Mouse (Mus musculus) limb, embryonic 12.5 days (tissue): ENCODE data around the gene Zmiz1. TPM values are rescaled to one million over a fixed set of nuclear protein-coding genes. Genes with fewer than 3 reads are reported as not detected.
A peak's percentile ranks its signal among the peaks of the same experiment; 100 is the strongest.

ENCODE experiments used
- ATAC-seq: fragments of 200-750 bp; cut with Nextera tagmentation; 2 replicates; pipeline ENCODE4 v1.8.0; 2017; ENCODE audit warnings: low read depth, moderate TSS enrichment; ENCODE audit not compliant: insufficient number of reproducible peaks, insufficient read depth, low FRiP score, low TSS enrichment
- H3K27ac ChIP-seq: fragments of 300-500 bp; sonication (generic); 2 replicates; pipeline ENCODE4 v1.5.1; 2016; ENCODE audit warnings: mild to moderate bottlenecking, moderate library complexity
- H3K27me3 ChIP-seq: fragments of 300-500 bp; sonication (generic); 2 replicates; pipeline ENCODE4 v1.6.1; 2016; ENCODE audit warnings: mild to moderate bottlenecking, moderate library complexity
- H3K36me3 ChIP-seq: fragments of 300-500 bp; sonication (generic); 2 replicates; pipeline ENCODE4 v1.6.1; 2016; ENCODE audit warnings: mild to moderate bottlenecking, moderate library complexity
- H3K4me1 ChIP-seq: fragments of 300-500 bp; sonication (generic); replicated peaks from 2 replicates; pipeline ENCODE4 v1.6.1; 2016
- H3K4me2 ChIP-seq: fragments of 300-500 bp; sonication (generic); 2 replicates; pipeline ENCODE4 v1.6.1; 2016; ENCODE audit warnings: mild to moderate bottlenecking, moderate library complexity
- H3K4me3 ChIP-seq: fragments of 300-500 bp; sonication (generic); replicated peaks from 2 replicates; pipeline ENCODE4 v1.5.1; 2016; ENCODE audit warnings: mild to moderate bottlenecking
- H3K9ac ChIP-seq: fragments of 300-500 bp; sonication (generic); replicated peaks from 2 replicates; pipeline ENCODE4 v1.6.1; 2016; ENCODE audit warnings: mild to moderate bottlenecking, moderate library complexity
- H3K9me3 ChIP-seq: fragments of 300-500 bp; sonication (generic); 2 replicates; pipeline ENCODE4 v1.6.1; 2016; ENCODE audit warnings: mild to moderate bottlenecking, moderate library complexity
- WGBS: fragments of 180-500 bp; shearing (Covaris S2); methylation state at CpG from one replicate; pipeline ENCODE4 v1.1.7; 2016; 5-methylcytosine and 5-hydroxymethylcytosine counted together
- polyA plus RNA-seq: library from polyadenylated mRNA; unstranded; fragments of >200 nt; fragmentation: Nextera tagmentation; extraction: Ambion mirVana; gene quantifications from 2 replicates; pipeline ENCODE4 v1.2.1, GENCODE M21; 2016

The Zmiz1 gene
- polyA plus RNA-seq, 1 experiment from 2014 or later = 53.4 TPM

DNA sequence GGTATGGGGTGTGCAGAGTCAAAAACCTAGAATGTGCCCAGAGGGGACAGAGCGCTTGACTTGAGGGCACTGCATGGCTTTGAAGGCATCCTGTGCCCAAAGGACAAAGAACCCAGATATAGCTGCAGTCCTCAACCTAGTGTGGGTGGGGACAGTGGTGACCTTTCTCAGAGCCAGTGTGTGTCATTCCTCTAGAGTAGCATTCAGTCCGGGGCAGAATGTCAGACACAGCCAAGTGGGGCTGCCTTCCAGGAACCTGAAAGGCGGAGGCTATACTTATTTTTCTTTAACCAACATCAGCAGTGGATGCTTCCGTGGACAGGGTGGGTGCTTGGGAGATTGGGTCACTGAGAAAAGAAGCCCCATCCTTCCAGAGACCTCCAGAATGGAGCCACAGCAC lies 103.5 kb downstream of the Zmiz1 start:
- Histone ChIP-seq H3K4me3 (no peak overlapping the region), H3K27ac (peak overlapping the region; percentile 51; the same call in 1 of the 2 replicates), H3K9me3 (no peaks in the 10 kb centered on the region), H3K36me3 (peaks cover 64% of the 10 kb centered on the region), H3K27me3 (no peaks in the 10 kb centered on the region), H3K4me1 (peaks cover 70% of the 10 kb centered on the region), H3K4me2 (no peak overlapping the region), H3K9ac (no peak overlapping the region)
- 85% methylated on average over 4 of the region's 4 CpGs for WGBS
- ATAC-seq = no peak

DNA sequence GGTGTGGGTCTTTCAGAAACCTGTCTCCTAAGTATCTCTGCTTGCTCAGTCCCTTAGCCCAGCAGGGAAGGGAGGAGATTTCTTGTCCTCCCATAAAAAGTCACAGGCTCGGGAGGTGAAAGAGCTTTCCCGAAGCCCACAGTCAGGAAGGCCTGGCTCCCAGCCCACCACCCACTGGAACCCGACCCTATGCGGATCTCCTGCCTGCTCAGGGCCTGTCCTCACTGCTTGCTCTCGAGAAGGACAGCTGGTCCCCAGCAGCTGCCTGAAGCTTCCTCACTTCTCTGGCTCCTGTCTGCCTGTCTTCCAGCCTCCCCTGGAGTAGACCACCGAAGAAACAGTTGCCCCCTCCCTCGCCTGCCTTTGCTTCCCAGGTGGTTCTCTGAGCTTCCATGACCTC lies 103.9 kb downstream of the Zmiz1 start:
- Histone ChIP-seq H3K4me2 (no peak overlapping the region), H3K36me3 (peaks cover 68% of the 10 kb centered on the region), H3K4me3 (no peak overlapping the region), H3K27me3 (no peaks in the 10 kb centered on the region), H3K9me3 (no peaks in the 10 kb centered on the region), H3K9ac (no peak overlapping the region), H3K4me1 (peaks cover 65% of the 10 kb centered on the region), H3K27ac (0 out of 2 replicates have a peak overlapping the region, but pooled peaks have one; percentile 29)
- 54% methylated on average over 7 of the region's 7 CpGs for WGBS
- no peak for ATAC-seq

DNA sequence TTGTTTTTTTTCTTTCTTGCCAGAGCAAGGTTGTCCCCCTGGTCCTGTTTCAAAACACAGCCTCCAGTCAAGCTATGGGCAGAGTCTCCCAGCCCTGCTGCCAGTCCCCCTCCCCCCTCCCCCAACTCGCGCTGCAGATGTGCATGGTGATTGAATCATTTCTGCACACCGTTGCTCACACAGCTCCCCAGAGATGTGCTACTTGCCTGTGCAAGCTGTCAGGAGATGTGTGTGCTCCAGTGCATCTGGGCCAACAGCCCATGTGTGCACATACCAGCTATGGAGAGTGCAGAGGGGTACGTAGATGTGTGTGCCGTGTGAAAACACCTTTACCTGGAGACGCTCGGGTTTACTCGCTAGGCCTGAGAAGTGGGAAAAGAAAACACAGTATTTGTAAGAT lies 105.6 kb downstream of the Zmiz1 start:
- Histone ChIP-seq H3K27me3 (no peaks in the 10 kb centered on the region), H3K9me3 (no peaks in the 10 kb centered on the region), H3K4me3 (no peak overlapping the region), H3K4me2 (no peak overlapping the region), H3K36me3 (peaks cover 65% of the 10 kb centered on the region), H3K9ac (no peak overlapping the region), H3K27ac (peak overlapping the region; percentile 73), H3K4me1 (peaks cover 60% of the 10 kb centered on the region)
- no peak for ATAC-seq
- whole genome bisulfite sequencing = 57% methylated on average over 8 of the region's 8 CpGs

DNA sequence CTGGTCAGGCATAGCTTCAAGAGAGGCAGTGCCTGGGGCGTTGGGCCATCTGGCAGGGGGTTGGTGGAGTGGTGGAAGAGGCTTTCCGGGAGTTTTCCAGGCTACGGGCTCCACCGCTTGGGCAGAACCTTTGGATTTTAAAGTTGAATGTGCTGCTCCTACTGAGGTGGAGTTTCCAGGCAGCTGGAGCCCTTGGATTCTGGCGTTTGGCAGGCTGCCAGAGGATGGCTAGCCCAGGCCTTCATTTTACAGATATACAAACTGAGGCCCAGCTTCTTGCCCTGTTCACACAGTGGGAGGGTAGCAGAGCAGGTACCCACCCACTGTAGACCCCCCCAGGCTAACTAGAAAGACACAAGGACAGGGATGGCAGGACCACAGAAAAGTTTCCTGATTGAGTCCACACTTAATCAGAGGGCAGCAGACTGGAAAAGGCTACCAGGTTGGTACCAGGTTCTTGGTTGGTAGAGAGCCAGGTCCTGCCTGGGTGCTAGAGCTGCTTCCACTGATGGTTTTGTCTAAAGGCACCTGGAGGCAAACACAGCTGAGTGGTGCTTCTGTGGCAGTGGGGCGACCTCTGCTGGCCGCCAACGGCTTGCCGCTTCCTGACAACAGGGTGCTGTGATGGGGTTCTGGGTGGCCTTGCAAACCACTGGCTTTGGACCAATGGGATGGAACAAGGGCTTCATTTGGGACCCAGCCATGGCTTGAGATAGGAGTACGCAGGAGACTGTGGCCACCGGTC lies 106.5 kb downstream of the Zmiz1 start:
- Histone ChIP-seq H3K27ac (peak overlapping the region; percentile 73), H3K9ac (0 out of 2 replicates have a peak overlapping the region, but pooled peaks have one; percentile 35), H3K4me1 (peaks cover 53% of the 10 kb centered on the region)

DNA sequence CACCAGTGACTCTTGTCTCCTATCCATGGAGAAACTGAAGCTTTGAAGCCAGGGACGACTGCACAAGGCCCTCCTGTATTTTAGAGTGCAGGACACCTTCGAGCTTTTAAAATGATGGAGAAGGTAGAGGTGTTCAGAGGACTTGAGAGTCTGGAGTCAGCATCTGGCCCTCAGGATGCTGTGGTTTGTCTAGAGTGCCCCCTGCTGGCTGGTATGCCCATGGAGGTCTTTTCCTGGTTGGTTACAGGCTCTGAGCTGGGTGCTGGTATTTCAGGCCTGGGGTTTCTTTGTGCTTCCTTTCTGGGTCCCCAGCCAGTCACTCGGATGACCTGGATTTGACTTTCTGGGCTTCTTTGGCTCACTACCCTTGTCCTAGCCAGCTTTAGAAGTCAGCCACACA lies 108.3 kb downstream of the Zmiz1 start:
- H3K36me3 ChIP-seq = peaks cover 54% of the 10 kb centered on the region
- H3K4me3 ChIP-seq = no peak overlapping the region
- H3K9me3 ChIP-seq = no peaks in the 10 kb centered on the region
- no peak overlapping the region for H3K4me2 ChIP-seq
- H3K27ac ChIP-seq = no peak overlapping the region
- WGBS = 49% methylated on average over 3 of the region's 3 CpGs
- H3K4me1 ChIP-seq = peaks cover 39% of the 10 kb centered on the region
- no peaks in the 10 kb centered on the region for H3K27me3 ChIP-seq
- no peak for ATAC-seq
- H3K9ac ChIP-seq = no peak overlapping the region

More for the DNA sequence above, 106.5 kb downstream of the Zmiz1 start:
- ATAC-seq = no peak
- H3K27me3 ChIP-seq = no peaks in the 10 kb centered on the region
- no peak overlapping the region for H3K4me3 ChIP-seq
- peaks cover 56% of the 10 kb centered on the region for H3K36me3 ChIP-seq
- no peaks in the 10 kb centered on the region for H3K9me3 ChIP-seq
- 27% methylated on average over 11 of the region's 11 CpGs for WGBS
- no peak overlapping the region for H3K4me2 ChIP-seq

DNA sequence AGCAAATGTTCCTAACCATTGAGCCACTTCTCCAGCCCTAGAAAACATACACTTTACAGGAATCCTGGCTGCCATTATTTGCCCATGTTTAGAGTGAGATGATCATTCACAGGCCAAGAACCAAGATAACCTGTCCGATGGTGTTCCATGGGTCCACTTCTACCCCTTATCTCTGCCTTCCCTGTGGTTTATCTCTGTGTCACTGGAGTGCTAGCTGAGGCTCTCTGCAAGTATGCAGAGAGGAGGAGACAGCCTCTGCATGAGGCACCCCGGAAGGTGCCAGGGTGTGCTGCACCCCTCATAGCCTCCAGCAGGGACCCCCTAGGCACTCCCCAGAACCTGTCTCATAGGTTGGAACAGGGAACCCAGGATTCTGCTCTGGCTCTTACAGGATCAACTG lies 108.9 kb downstream of the Zmiz1 start:
- ATAC-seq = no peak
- Histone ChIP-seq H3K9ac (no peak overlapping the region), H3K27ac (no peak overlapping the region), H3K36me3 (peaks cover 54% of the 10 kb centered on the region), H3K9me3 (no peaks in the 10 kb centered on the region), H3K4me1 (peaks cover 33% of the 10 kb centered on the region), H3K4me2 (no peak overlapping the region), H3K4me3 (no peak overlapping the region), H3K27me3 (no peaks in the 10 kb centered on the region)
- 97% methylated on average over 2 of the region's 2 CpGs for WGBS

DNA sequence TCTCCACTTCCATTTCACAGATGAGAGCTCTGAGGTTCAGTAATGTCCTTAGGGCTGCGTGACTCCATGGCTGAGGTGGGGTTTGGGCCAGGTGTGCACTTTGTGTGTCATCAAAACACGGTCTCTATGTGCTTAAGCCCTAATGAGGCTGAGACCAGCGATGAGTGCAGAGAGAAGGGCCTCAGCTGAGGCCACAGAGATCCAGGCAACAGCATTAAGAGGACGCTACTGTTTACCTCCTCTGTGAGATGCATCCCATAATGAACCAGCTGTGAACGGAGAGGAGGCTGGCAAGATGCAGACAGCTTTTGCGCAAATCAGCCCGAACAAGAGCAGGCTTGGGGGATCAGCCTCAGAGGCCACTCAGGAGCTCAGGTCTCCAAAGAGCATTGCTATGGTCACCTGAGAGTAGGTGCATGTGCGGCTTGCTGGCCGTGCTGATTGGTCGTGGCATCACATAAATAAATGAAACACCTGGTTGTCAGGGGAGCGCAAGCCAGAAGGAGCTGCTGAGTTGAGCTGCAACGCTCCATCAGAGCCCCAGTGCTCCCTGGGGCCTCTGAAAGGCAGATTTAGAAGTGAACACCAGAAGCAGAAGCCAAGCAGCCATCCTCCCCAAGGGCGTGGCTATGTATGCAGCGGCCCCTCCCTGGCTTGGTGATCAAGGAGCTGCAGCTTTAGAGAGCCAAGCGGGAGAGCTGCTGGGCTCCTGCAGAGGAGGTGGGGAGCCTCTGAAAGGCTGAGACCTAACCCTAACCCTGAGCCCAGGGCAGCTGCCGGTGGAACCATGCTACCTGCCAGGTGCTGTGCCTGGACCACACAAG lies 115.3 kb downstream of the Zmiz1 start:
- no peak overlapping the region for H3K9ac ChIP-seq
- peak overlapping the region; percentile 41; the same call in 1 of the 2 replicates for H3K27ac ChIP-seq
- no peaks in the 10 kb centered on the region for H3K9me3 ChIP-seq
- no peak overlapping the region for H3K4me3 ChIP-seq
- peaks cover 77% of the 10 kb centered on the region for H3K36me3 ChIP-seq
- H3K4me2 ChIP-seq = no peak overlapping the region
- no peak for ATAC-seq
- H3K27me3 ChIP-seq = no peaks in the 10 kb centered on the region
- WGBS = 44% methylated on average over 16 of the region's 16 CpGs
- peaks cover 35% of the 10 kb centered on the region for H3K4me1 ChIP-seq

DNA sequence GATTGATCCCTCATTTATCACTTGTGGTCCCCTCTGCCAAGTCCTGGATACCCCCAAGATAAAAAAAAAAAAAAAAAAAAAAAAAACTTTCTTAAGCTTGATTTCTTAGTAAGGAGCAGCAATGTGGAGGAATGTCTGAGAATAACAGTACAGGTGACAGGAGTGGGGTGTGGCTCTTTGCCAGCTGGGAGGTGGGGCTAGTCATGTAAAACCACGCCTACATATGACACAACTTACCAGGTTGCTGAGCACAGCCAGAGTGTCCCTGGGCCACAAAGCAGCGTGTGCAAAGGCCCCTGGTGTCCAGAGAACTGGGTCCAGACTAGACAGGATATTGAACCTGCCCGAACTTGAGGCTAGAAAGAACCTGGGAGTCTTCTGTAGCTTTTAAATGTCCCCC lies 117.7 kb downstream of the Zmiz1 start:
- Histone ChIP-seq H3K4me3 (no peak overlapping the region), H3K9ac (no peak overlapping the region), H3K27me3 (no peaks in the 10 kb centered on the region), H3K9me3 (no peaks in the 10 kb centered on the region), H3K4me2 (no peak overlapping the region), H3K36me3 (peaks cover 99% of the 10 kb centered on the region), H3K4me1 (peaks cover 35% of the 10 kb centered on the region), H3K27ac (no peak overlapping the region)
- 78% methylated on average over 3 of the region's 3 CpGs for WGBS
- ATAC-seq = no peak

DNA sequence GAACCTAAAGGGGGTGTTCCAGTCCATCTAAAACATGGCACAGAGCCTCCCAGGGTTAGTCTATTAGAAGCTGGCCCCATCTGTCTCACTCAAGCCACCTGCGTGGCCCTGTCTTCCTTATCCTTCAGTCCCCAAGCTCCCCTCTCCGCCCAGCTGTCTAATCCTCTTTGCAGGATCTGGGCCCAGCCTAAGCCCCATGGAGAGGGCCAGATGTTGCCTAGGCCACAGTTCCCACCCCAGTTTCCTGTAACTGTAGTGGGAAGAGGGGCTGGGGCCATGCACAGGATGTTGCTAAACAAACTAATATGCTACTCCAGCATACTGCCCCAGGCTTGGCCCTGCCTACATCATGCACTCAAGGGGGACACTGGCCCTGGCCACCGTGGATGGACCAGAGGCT lies 118.4 kb downstream of the Zmiz1 start:
- Histone ChIP-seq H3K4me1 (peaks cover 35% of the 10 kb centered on the region), H3K27me3 (no peaks in the 10 kb centered on the region), H3K27ac (peak overlapping the region; percentile 41; the same call in 1 of the 2 replicates), H3K9me3 (no peaks in the 10 kb centered on the region), H3K36me3 (peaks cover 99% of the 10 kb centered on the region), H3K4me2 (no peak overlapping the region), H3K4me3 (no peak overlapping the region), H3K9ac (no peak overlapping the region)
- WGBS = 52% methylated on average over 3 of the region's 3 CpGs
- no peak for ATAC-seq

DNA sequence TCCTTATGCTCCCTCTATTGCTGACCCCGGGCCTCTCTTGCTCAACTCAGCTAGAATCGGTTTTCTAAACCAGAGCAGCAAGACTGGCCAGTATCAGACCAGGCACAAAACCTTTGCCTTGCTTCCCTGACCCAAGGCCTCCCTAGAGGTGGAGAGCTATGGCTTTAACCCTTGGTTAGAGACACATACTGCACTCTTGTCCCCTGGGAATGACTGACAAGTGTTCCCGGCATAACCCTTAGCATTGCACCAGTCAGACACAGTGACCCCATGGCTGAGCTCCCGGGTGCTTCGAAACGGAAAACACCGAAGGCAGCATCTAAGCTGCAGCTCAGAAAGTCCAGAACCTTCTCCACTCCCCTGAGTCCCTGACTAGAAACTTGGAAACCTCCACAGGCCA lies 120.6 kb downstream of the Zmiz1 start:
- Histone ChIP-seq H3K4me2 (no peak overlapping the region), H3K9me3 (no peaks in the 10 kb centered on the region), H3K27ac (no peak overlapping the region), H3K4me3 (no peak overlapping the region), H3K36me3 (peaks cover 99% of the 10 kb centered on the region), H3K27me3 (no peaks in the 10 kb centered on the region), H3K9ac (no peak overlapping the region), H3K4me1 (peaks cover 31% of the 10 kb centered on the region)
- no peak for ATAC-seq
- WGBS = 88% methylated on average over 7 of the region's 7 CpGs

DNA sequence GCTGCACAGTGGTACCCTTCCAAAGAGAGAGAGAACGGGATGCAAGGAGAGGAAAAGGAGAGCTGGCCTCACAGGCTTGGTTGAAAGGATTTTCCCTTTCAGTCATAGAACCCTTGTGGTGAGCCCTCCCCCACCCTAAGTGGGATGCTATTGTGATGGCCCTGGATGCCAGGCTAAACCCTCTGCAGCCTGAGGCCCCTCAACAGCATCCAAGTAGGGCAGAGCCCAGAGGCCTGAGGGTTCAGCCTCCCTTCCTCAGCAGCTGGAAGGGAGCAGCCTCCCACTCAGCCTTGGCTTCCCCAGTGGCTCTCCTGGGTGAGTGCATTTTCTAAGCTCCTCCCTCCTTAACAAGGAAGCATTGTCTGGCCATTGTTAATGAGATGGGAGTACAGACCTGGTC lies 121.4 kb downstream of the Zmiz1 start:
- H3K9ac ChIP-seq = no peak overlapping the region
- H3K4me2 ChIP-seq = no peak overlapping the region
- peaks cover 33% of the 10 kb centered on the region for H3K4me1 ChIP-seq
- no peaks in the 10 kb centered on the region for H3K9me3 ChIP-seq
- peaks cover 100% of the 10 kb centered on the region for H3K36me3 ChIP-seq
- no peak overlapping the region for H3K4me3 ChIP-seq
- H3K27ac ChIP-seq = no peak overlapping the region
- no peaks in the 10 kb centered on the region for H3K27me3 ChIP-seq
- ATAC-seq = no peak
- 58% methylated on average over 1 of the region's 1 CpGs for WGBS
